Mouse (Mus musculus): ENCODE results near the gene Akt1. TPM values are rescaled to one million over a fixed set of nuclear protein-coding genes. Genes with fewer than 3 reads are reported as not detected.

Gene Akt1
- total and polyA plus RNA-seq, 3 experiments: 121 to 461 (median 168) TPM

DNA sequence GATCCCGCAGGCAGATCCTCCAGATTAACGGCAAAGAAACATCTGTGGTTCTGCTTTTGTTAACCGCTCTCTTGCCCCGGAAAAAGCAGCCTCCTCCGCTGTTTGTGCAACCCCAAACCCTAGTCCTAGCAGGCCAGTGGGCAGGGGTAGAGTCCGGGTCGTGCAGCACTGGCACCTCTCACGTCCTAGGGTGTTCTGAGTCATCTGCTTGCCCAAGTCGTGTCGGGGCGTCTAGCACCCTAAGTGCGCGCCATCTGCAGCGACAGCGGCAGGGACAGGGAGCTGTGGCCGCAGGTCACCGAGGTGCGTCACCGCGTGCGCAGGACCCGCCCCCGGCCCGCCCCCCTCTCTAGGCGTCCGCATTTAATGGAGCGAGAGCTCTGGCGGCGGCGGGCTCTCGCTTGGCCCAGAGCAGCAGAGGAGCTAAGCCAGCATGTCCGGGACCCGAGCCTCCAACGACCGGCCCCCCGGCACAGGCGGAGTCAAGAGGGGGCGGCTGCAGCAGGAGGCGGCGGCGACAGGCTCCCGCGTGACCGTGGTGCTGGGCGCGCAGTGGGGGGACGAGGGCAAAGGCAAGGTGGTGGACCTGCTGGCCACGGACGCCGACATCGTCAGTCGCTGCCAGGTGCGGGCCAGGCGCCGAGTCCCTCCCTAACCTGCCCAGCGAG is 54.9 kb downstream of the Akt1 start, which contains the start of gene Adssl1:
TSS of gene Adssl1 (plus strand) at position 360 of the 668 bp plus-strand sequence.
- Histone ChIP-seq H3K36me3 (replicated peaks) (no peaks in the 10 kb centered on the region), H3K4me1 (ENCODE audit: insufficient read depth, low read depth, low read length) (no peaks in the 10 kb centered on the region), H3K9me3 (replicated peaks) (no peaks in the 10 kb centered on the region), H3K27me3 (ENCODE audit: insufficient read depth, low read length) (peaks cover 72% of the 10 kb centered on the region), H3K4me3 (ENCODE audit: low read depth, low read length) (no peak within 1 kb of the TSS)
- TF ChIP-seq POLR2AphosphoS5 (IDR thresholded peaks at IDR 0.05; ENCODE audit: insufficient replicate concordance, low read depth, low read length) (no peak), GATA1 (IDR thresholded peaks at IDR 0.05; ENCODE audit: borderline replicate concordance, low read length) (no peak), GATA2 (IDR thresholded peaks at IDR 0.05; ENCODE audit: borderline replicate concordance, low read depth, low read length) (no peak), TAL1 (conservative IDR thresholded peaks at IDR 0.05; ENCODE audit: low read depth, low read length) (no peak), CTCF (IDR thresholded peaks at IDR 0.05; ENCODE audit: low read depth, low read length) (no peak)
- DNase-seq (ENCODE audit: low spot score) (no peak), ATAC-seq (ENCODE audit: extremely low read depth, insufficient number of reproducible peaks, low FRiP score, poor library complexity, severe bottlenecking) (no peak)

DNA sequence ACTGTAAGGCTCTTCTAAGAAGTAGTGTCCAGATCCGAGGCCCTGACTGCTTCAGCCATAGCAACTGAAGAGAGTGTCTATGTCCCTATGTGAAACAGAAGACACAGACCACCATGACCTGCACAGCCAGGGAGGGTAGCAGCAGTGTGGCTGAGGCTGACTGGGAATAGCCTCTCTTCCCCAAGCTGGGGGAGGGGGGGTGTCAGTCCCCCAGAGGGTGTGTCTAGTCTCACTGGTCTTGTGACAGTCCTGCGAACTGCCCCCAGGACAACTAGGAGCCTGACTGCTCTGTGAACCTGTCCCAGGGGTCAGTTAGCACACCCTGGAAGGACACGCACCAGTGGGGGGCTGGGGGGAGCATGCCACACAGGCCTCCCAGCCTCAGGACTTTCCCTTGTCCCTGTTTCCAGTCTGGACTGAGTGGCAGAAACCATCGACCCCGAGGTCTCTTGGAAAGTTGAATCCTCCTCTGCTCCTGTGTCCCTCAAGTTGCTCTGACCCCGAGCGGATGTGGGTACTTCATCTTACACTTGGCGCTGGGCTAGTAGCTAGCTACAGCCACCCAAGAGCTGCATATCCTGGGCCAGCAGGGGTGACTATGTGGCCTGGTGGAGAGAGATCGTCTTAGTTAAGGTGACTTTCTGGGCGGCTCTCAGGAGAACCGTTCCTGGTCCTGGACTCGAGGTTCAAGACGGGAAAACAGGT is 55.6 kb downstream of the Akt1 start:
- Histone ChIP-seq H3K27me3 (ENCODE audit: insufficient read depth, low read length) (peaks cover 69% of the 10 kb centered on the region), H3K36me3 (replicated peaks) (no peaks in the 10 kb centered on the region), H3K4me1 (ENCODE audit: insufficient read depth, low read depth, low read length) (no peaks in the 10 kb centered on the region)

DNA sequence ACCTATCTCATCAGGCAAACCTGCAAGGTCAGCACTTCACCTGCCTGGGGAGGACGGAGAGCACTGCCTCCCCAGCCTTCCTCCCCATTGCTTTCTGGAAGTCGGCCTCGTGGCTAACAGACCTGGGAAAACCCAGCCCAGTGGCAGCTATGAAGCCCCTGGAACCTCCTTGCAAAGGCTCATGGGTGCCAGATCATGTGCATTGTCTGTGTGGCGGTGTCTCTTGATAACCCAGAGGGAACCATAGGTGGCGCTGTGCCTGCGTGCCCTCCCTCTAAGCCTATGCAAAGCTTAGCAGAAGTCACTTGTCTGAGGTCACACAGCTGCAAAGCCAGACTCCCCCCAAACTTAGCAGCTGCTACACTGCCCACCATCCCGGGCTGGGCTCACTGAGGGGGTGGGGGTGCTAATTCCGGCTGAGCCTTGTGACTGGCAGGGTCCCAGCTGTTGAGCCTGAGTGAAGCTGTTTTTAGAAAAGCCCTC is 56.7 kb downstream of the Akt1 start:
- Histone ChIP-seq H3K9me3 (replicated peaks) (no peaks in the 10 kb centered on the region), H3K4me3 (ENCODE audit: low read depth, low read length) (no peak overlapping the region), H3K36me3 (replicated peaks) (peaks cover 4% of the 10 kb centered on the region), H3K4me1 (ENCODE audit: insufficient read depth, low read depth, low read length) (peaks cover 2% of the 10 kb centered on the region; the same call in 1 of the 2 replicates), H3K27me3 (ENCODE audit: insufficient read depth, low read length) (peaks cover 66% of the 10 kb centered on the region)
- peak; percentile 73 for ATAC-seq (ENCODE audit: extremely low read depth, insufficient number of reproducible peaks, low FRiP score, poor library complexity, severe bottlenecking)
- peak; percentile 55 for TF ChIP-seq CTCF (IDR thresholded peaks at IDR 0.05; ENCODE audit: low read depth, low read length)
- no peak for TF ChIP-seq TAL1 (conservative IDR thresholded peaks at IDR 0.05; ENCODE audit: low read depth, low read length)
- peak; percentile 67 for DNase-seq (ENCODE audit: low spot score)

More for the DNA sequence above, 55.6 kb downstream of the Akt1 start:
- H3K4me3 ChIP-seq (ENCODE audit: low read depth, low read length): no peak overlapping the region
- no peak for DNase-seq (ENCODE audit: low spot score)
- no peak for ATAC-seq (ENCODE audit: extremely low read depth, insufficient number of reproducible peaks, low FRiP score, poor library complexity, severe bottlenecking)
- H3K9me3 ChIP-seq (replicated peaks): no peaks in the 10 kb centered on the region
- TF ChIP-seq GATA1 (IDR thresholded peaks at IDR 0.05; ENCODE audit: borderline replicate concordance, low read length) (no peak), TAL1 (conservative IDR thresholded peaks at IDR 0.05; ENCODE audit: low read depth, low read length) (no peak), GATA2 (IDR thresholded peaks at IDR 0.05; ENCODE audit: borderline replicate concordance, low read depth, low read length) (no peak), POLR2AphosphoS5 (IDR thresholded peaks at IDR 0.05; ENCODE audit: insufficient replicate concordance, low read depth, low read length) (no peak)

DNA sequence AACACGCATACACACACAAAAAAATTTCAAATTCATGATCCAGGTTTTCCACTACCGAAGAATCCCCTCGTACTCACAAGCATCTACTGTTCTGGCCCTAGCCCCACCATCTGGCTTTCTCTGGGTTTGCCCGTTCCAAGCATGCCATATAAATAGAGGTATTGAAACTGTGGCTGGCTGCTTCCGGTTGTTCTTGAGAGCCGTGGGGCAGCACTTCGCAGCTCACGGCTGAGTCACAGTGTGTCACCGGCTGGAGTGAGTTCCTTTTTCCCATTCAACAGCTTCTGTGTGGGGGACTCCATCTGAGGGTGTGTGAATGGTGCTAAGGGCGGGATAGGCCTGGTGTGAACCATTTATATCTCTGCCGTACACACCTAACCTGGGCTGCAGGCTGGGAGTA is 57.5 kb downstream of the Akt1 start:
- Histone ChIP-seq H3K9me3 (replicated peaks) (no peaks in the 10 kb centered on the region), H3K27me3 (ENCODE audit: insufficient read depth, low read length) (peaks cover 58% of the 10 kb centered on the region), H3K4me1 (ENCODE audit: insufficient read depth, low read depth, low read length) (peaks cover 2% of the 10 kb centered on the region; the same call in 1 of the 2 replicates), H3K4me3 (ENCODE audit: low read depth, low read length) (no peak overlapping the region), H3K36me3 (replicated peaks) (peaks cover 12% of the 10 kb centered on the region)
- TF ChIP-seq GATA2 (IDR thresholded peaks at IDR 0.05; ENCODE audit: borderline replicate concordance, low read depth, low read length): no peak
- no peak for TF ChIP-seq GATA1 (IDR thresholded peaks at IDR 0.05; ENCODE audit: borderline replicate concordance, low read length)
- TF ChIP-seq POLR2AphosphoS5 (IDR thresholded peaks at IDR 0.05; ENCODE audit: insufficient replicate concordance, low read depth, low read length): no peak
- TF ChIP-seq CTCF (IDR thresholded peaks at IDR 0.05; ENCODE audit: low read depth, low read length): no peak
- no peak for TF ChIP-seq TAL1 (conservative IDR thresholded peaks at IDR 0.05; ENCODE audit: low read depth, low read length)
- DNase-seq (ENCODE audit: low spot score): no peak
- no peak for ATAC-seq (ENCODE audit: extremely low read depth, insufficient number of reproducible peaks, low FRiP score, poor library complexity, severe bottlenecking)

DNA sequence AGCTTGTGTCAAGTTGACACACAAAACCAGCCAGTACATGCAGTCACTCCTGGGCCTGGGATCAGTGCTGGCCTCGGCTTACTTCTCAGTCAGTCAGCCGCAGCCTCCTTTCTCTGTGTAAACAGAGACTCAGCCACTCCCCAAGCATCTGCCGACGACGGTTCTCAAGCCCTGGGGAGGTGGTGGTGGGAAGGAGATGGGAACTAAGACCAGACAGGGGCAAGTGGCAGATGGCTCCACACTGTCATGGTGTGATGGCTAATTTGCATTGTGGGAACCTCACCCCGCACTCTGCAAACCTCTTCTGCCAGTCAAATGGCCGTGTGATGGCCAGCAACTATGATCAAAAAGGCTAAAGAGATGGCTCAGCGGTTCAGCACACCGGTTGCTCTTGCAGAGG is 58.0 kb downstream of the Akt1 start:
- H3K4me1 ChIP-seq (ENCODE audit: insufficient read depth, low read depth, low read length): peaks cover 2% of the 10 kb centered on the region; the same call in 1 of the 2 replicates
- no peak for DNase-seq (ENCODE audit: low spot score)

DNA sequence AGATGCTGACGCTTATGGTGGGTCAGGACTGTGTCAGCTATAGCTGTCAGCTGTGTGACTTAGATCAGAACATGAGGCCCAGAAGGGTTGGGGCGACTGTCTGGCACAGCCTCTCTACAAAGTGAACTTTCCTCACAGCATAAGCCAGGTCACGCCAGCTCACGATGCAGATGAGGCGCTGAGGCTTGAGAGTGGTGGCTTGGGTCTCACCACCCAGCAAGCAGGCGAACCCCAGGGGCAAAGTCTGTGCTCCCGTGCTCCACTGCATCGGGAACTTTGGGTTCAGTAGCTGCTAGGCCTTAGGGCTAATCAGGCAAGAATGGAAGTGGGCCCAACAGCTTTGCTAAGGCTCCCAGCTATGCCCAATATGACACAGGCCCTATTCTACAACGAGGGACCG is 65.7 kb downstream of the Akt1 start:
- ATAC-seq (ENCODE audit: extremely low read depth, insufficient number of reproducible peaks, low FRiP score, poor library complexity, severe bottlenecking): no peak
- H3K36me3 ChIP-seq (replicated peaks): peaks cover 76% of the 10 kb centered on the region
- DNase-seq (ENCODE audit: low spot score): no peak
- H3K9me3 ChIP-seq (replicated peaks): no peaks in the 10 kb centered on the region
- H3K4me3 ChIP-seq (ENCODE audit: low read depth, low read length): no peak overlapping the region
- TF ChIP-seq CTCF (IDR thresholded peaks at IDR 0.05; ENCODE audit: low read depth, low read length): no peak
- no peak for TF ChIP-seq POLR2AphosphoS5 (IDR thresholded peaks at IDR 0.05; ENCODE audit: insufficient replicate concordance, low read depth, low read length)
- no peak for TF ChIP-seq TAL1 (conservative IDR thresholded peaks at IDR 0.05; ENCODE audit: low read depth, low read length)
- no peak for TF ChIP-seq GATA1 (IDR thresholded peaks at IDR 0.05; ENCODE audit: borderline replicate concordance, low read length)
- no peak for TF ChIP-seq GATA2 (IDR thresholded peaks at IDR 0.05; ENCODE audit: borderline replicate concordance, low read depth, low read length)
- H3K27me3 ChIP-seq (ENCODE audit: insufficient read depth, low read length): peaks cover 7% of the 10 kb centered on the region; the same call in 1 of the 2 replicates
- H3K4me1 ChIP-seq (ENCODE audit: insufficient read depth, low read depth, low read length): peaks cover 16% of the 10 kb centered on the region

More for the DNA sequence above, 58.0 kb downstream of the Akt1 start:
- TF ChIP-seq GATA1 (IDR thresholded peaks at IDR 0.05; ENCODE audit: borderline replicate concordance, low read length) (no peak), CTCF (IDR thresholded peaks at IDR 0.05; ENCODE audit: low read depth, low read length) (no peak), POLR2AphosphoS5 (IDR thresholded peaks at IDR 0.05; ENCODE audit: insufficient replicate concordance, low read depth, low read length) (no peak), GATA2 (IDR thresholded peaks at IDR 0.05; ENCODE audit: borderline replicate concordance, low read depth, low read length) (no peak), TAL1 (conservative IDR thresholded peaks at IDR 0.05; ENCODE audit: low read depth, low read length) (no peak)
- Histone ChIP-seq H3K4me3 (ENCODE audit: low read depth, low read length) (no peak overlapping the region), H3K27me3 (ENCODE audit: insufficient read depth, low read length) (peaks cover 58% of the 10 kb centered on the region), H3K9me3 (replicated peaks) (no peaks in the 10 kb centered on the region), H3K36me3 (replicated peaks) (peaks cover 17% of the 10 kb centered on the region)
- ATAC-seq (ENCODE audit: extremely low read depth, insufficient number of reproducible peaks, low FRiP score, poor library complexity, severe bottlenecking): no peak

All from G1E (cell line).